Mouse (Mus musculus) kidney, postnatal 0 days (tissue): ENCODE results near the gene Akain1. TPM values are rescaled to one million over a fixed set of nuclear protein-coding genes. Genes with fewer than 3 reads are reported as not detected.

ENCODE experiments used
- ATAC-seq: fragments of 200-750 bp; cut with Nextera tagmentation; replicated peaks from 2 replicates; pipeline ENCODE4 v1.8.0; 2017; ENCODE audit warnings: low read depth, moderate number of reproducible peaks, moderate TSS enrichment, moderate library complexity; ENCODE audit not compliant: low FRiP score
- DNase-seq: peaks from one replicate; pipeline ENCODE4 v3.0.0-alpha.2; 2016; ENCODE audit warnings: low spot score
- H3K27ac ChIP-seq: fragments of 300-500 bp; sonication (generic); 2 replicates; pipeline ENCODE4 v1.5.1; 2014; ENCODE audit warnings: mild to moderate bottlenecking
- H3K27me3 ChIP-seq: fragments of 300-500 bp; sonication (generic); 2 replicates; pipeline ENCODE4 v1.6.1; 2014; ENCODE audit warnings: low read length, mixed read lengths; ENCODE audit not compliant: insufficient read depth
- H3K36me3 ChIP-seq: fragments of 300-500 bp; sonication (generic); 2 replicates; pipeline ENCODE4 v1.6.1; 2014; ENCODE audit warnings: low read length, mixed read lengths; ENCODE audit not compliant: insufficient read depth
- H3K4me1 ChIP-seq: fragments of 300-500 bp; sonication (generic); replicated peaks from 2 replicates; pipeline ENCODE4 v1.6.1; 2014; ENCODE audit warnings: antibody characterized with exemption, low read length, mixed read lengths; ENCODE audit not compliant: insufficient read depth
- H3K4me2 ChIP-seq: fragments of 300-500 bp; sonication (generic); 2 replicates; pipeline ENCODE4 v1.6.1; 2014; ENCODE audit warnings: mild to moderate bottlenecking, low read length, moderate library complexity, mixed read lengths
- H3K4me3 ChIP-seq: fragments of 300-500 bp; sonication (generic); replicated peaks from 2 replicates; pipeline ENCODE4 v1.5.1; 2014; ENCODE audit warnings: low read depth, low read length
- H3K9ac ChIP-seq: fragments of 300-500 bp; sonication (generic); 2 replicates; pipeline ENCODE4 v1.6.1; 2014; ENCODE audit warnings: low read depth, low read length
- H3K9me3 ChIP-seq: fragments of 300-500 bp; sonication (generic); replicated peaks from 2 replicates; pipeline ENCODE4 v1.6.1; 2016; ENCODE audit warnings: low read length, inconsistent platforms, mixed read lengths
- CTCF ChIP-seq: IDR thresholded peaks from 2 replicates; pipeline ENCODE4 v1.5.1; 2016; ENCODE audit warnings: antibody characterized with exemption, low read depth, mild to moderate bottlenecking, moderate library complexity
- WGBS: fragments of 180-500 bp; shearing (Covaris S2); extraction: QIAGEN DNeasy Blood & Tissue Kit; methylation state at CpG from one replicate; pipeline ENCODE4 v1.1.7; 2014; 5-methylcytosine and 5-hydroxymethylcytosine counted together
- polyA plus RNA-seq: library from polyadenylated mRNA; unstranded; fragments of >200 nt; fragmentation: Nextera tagmentation; extraction: Ambion mirVana; gene quantifications from 2 replicates; pipeline ENCODE4 v1.2.1, GENCODE M21; 2015

The Akain1 gene
- polyA plus RNA-seq, 1 experiment from 2014 or later, result not detected

DNA sequence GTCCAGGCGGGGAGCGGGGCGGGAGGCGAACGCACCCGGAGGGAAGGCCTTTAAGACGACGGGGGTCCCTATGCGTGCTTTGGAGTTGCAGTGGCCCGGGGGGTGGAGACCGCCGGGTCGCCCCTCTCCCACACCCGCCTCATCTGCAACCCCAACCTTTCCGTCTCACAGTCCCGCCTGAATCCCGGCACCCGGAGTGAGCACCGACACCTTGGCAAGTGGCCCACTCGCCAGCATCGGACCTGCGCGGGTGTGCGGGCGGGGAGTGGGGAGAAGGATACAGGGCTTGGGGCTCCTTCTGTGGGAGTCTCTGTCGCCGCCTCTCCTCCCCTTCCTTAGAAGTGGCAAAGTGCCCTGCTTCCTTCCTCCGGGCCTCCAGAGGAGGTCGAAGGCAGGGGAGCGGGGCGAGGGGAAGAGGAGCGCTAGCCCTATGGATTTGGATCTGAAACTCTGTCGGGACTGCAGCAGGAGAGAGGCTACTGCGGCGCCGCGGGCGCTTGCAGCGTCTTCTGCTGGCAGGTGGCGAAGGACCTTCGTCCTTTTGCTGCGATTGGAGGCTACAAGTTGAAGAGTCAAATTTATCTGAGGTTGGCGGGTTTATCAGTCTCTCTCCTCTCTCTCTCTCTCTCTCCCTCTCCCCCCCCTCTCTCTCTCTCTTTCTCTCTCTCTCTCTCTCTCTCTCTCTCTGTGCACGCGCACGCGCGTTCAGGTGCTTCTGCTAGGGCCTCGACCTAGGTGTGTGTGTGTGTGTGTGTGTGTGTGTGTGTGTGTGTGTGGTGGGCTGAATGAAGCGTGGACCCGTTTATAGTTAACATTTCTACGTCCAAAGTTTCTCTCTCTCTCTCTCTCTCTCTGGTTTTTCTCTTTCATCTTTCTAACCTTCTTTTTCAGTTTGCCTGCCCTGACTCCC lies 700 bp downstream of the Akain1 start:
- H3K27me3 ChIP-seq, result peaks cover 11% of the 10 kb centered on the region
- no peak overlapping the region for H3K27ac ChIP-seq
- H3K9me3 ChIP-seq, result no peaks in the 10 kb centered on the region
- peak overlapping the region; percentile 56 for H3K4me2 ChIP-seq
- 0 out of 2 replicates have a peak, but pooled peaks cover 6% of the 10 kb centered on the region for H3K4me1 ChIP-seq
- no peak overlapping the region for H3K9ac ChIP-seq
- peak; percentile 52 for ATAC-seq
- no peaks in the 10 kb centered on the region for H3K36me3 ChIP-seq
- H3K4me3 ChIP-seq, result peak overlapping the region; percentile 20; the same call in 1 of the 2 replicates
- DNase-seq, result peak; percentile 5
- no peak for TF ChIP-seq CTCF
- WGBS, result 1% methylated on average over 48 of the region's 52 CpGs

GRCm38 (mm10) chr17:69441041-69441440 lies 1.9 kb downstream of the Akain1 start:
- H3K4me2 ChIP-seq, result no peak overlapping the region
- H3K4me1 ChIP-seq, result 0 out of 2 replicates have a peak, but pooled peaks cover 6% of the 10 kb centered on the region
- H3K4me3 ChIP-seq, result no peak overlapping the region
- peaks cover 11% of the 10 kb centered on the region for H3K27me3 ChIP-seq
- no peaks in the 10 kb centered on the region for H3K9me3 ChIP-seq
- DNase-seq, result no peak
- H3K27ac ChIP-seq, result no peak overlapping the region
- no peak for ATAC-seq
- H3K9ac ChIP-seq, result no peak overlapping the region
- WGBS, result 14% methylated on average over 9 of the region's 9 CpGs
- TF ChIP-seq CTCF, result no peak
- no peaks in the 10 kb centered on the region for H3K36me3 ChIP-seq

GRCm38 (mm10) chr17:69448679-69449078 lies 9.6 kb downstream of the Akain1 start:
- Histone ChIP-seq H3K4me2 (no peak overlapping the region), H3K4me1 (no peaks in the 10 kb centered on the region), H3K27me3 (no peaks in the 10 kb centered on the region), H3K36me3 (no peaks in the 10 kb centered on the region), H3K27ac (no peak overlapping the region), H3K4me3 (no peak overlapping the region), H3K9ac (no peak overlapping the region), H3K9me3 (no peaks in the 10 kb centered on the region)
- TF ChIP-seq CTCF, result no peak
- DNase-seq, result no peak
- no peak for ATAC-seq

DNA sequence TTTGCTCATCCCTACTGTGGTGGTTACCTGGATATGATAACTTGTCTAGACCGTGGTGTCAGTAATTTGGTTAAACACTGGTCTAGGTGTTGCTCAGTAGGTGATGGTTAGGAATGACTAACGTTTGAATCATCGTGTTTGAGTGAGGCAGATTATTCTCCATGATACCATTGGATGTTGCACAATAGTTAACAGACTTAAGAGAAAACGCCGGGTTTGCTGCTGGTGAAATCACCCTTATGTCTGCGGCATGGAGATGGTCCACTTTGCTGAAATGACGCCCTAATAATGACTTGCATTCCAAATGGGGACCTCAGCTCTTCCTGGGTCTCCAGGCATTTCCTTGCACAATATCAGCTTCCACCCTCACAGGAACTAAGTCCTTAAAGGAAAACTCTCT lies 22.6 kb downstream of the Akain1 start:
- no peak for ATAC-seq
- H3K27ac ChIP-seq, result no peak overlapping the region
- H3K4me2 ChIP-seq, result no peak overlapping the region
- no peaks in the 10 kb centered on the region for H3K36me3 ChIP-seq
- no peak for DNase-seq
- no peak overlapping the region for H3K4me3 ChIP-seq
- WGBS, result 87% methylated on average over 7 of the region's 7 CpGs
- no peaks in the 10 kb centered on the region for H3K27me3 ChIP-seq
- no peak overlapping the region for H3K9ac ChIP-seq
- no peak for TF ChIP-seq CTCF
- no peaks in the 10 kb centered on the region for H3K9me3 ChIP-seq
- no peaks in the 10 kb centered on the region for H3K4me1 ChIP-seq

DNA sequence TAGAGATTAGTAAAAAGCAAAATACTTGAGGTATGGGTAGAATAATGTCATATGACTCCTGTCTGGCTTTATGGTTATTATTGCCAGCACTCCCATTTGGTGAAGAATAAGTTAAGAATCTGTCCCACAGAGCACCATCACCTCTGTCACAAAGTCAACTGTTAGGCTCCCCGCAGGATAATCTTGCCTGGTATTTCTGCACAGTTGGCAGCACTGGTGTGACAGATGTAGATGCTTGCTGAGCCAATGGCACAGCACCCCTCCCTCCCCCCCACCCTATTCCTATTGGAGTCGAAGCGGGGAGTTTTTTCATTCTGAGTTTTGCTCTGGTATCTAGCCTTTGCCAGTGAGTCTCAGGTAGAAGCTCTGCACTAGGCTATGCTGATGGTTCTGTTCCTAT lies 23.9 kb downstream of the Akain1 start:
- H3K4me2 ChIP-seq, result no peak overlapping the region
- ATAC-seq (no peak), DNase-seq (no peak)
- 84% methylated on average over 3 of the region's 3 CpGs for WGBS
- no peak for TF ChIP-seq CTCF
- no peaks in the 10 kb centered on the region for H3K27me3 ChIP-seq
- H3K27ac ChIP-seq, result no peak overlapping the region
- H3K36me3 ChIP-seq, result no peaks in the 10 kb centered on the region
- H3K9me3 ChIP-seq, result no peaks in the 10 kb centered on the region
- no peak overlapping the region for H3K9ac ChIP-seq
- no peaks in the 10 kb centered on the region for H3K4me1 ChIP-seq
- H3K4me3 ChIP-seq, result no peak overlapping the region

DNA sequence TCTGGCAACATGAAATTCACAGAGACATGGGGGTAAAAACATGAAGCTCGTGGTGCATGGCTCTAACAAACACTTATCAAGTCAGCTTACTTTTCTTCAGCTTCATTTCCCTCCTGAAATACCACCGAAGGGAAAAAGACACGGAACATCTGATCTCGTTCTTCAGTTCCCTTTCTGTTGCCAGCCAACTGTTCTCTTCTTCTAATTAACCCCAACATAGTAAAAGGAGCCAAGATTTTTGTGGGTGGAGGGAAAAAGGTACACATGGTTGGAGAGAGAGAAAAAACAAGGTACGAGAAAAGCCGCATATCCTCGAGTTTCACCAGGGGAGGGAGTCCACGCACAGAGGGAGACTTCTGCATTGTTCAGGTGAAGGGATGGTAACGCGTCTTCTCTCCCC lies 32.0 kb downstream of the Akain1 start:
- Histone ChIP-seq H3K36me3 (no peaks in the 10 kb centered on the region), H3K9ac (no peak overlapping the region), H3K4me2 (no peak overlapping the region), H3K27ac (no peak overlapping the region), H3K4me1 (no peaks in the 10 kb centered on the region), H3K27me3 (no peaks in the 10 kb centered on the region), H3K4me3 (no peak overlapping the region), H3K9me3 (no peaks in the 10 kb centered on the region)
- TF ChIP-seq CTCF, result no peak
- 45% methylated on average over 10 of the region's 10 CpGs for WGBS
- ATAC-seq (no peak), DNase-seq (no peak)
